8 mouse cellular contexts compared by ENCODE assay signal in genomic region chr4:131874169-131874536, GRCm38 (mm10). TPM values are rescaled to one million over a fixed set of nuclear protein-coding genes. Genes with fewer than 3 reads are reported as not detected.
DNase-seq lines count a peak whose midpoint lies in the region; ATAC-seq and TF ChIP-seq lines count a peak whose summit lies in the region.

No protein-coding gene starts in this region.

- DNase-seq in layer of hippocampus, postnatal 10 days (ENCODE audit: low spot score in 2 of 2), result peak; percentile 20 to 21
- DNase-seq in layer of hippocampus, adult 8-10 months (ENCODE audit: low spot score in 2 of 2), result no peak
- DNase-seq in midbrain, postnatal 0 days (ENCODE audit: low spot score), result no peak
- DNase-seq in cerebellum, adult 11-12 months, result no peak
- no peak for DNase-seq in thymus, postnatal 10 days (ENCODE audit: low spot score in 2 of 2)
- DNase-seq in thymus, postnatal 25 days, result no peak

- peak; percentile 22 for ATAC-seq in inflammation-experienced regulatory T-cells, adult 6 months
- no peak for ATAC-seq in midbrain, postnatal 0 days (ENCODE audit: low FRiP score)

- H3K4me3 ChIP-seq in cortical plate, adult 2 months (ENCODE audit: insufficient read depth, low read length), result peak overlapping the region; percentile 65
- H3K4me3 ChIP-seq in midbrain, postnatal 0 days (ENCODE audit: low read depth, low read length), result peak overlapping the region; percentile 99

- no peaks in the 10 kb centered on the region for H3K36me3 ChIP-seq in midbrain, postnatal 0 days (ENCODE audit: insufficient read depth, low read length)

- TF ChIP-seq CTCF in cortical plate, adult 2 months (IDR thresholded peaks at IDR 0.05; ENCODE audit: extremely low read depth, insufficient read depth, low read length), result no peak
- TF ChIP-seq CTCF in midbrain, postnatal 0 days (IDR thresholded peaks at IDR 0.05), result no peak

- peaks cover 4% of the 10 kb centered on the region; the same call in 1 of the 2 replicates for H3K4me1 ChIP-seq in cortical plate, adult 2 months (ENCODE audit: control insufficient read depth, insufficient read depth, low read length)
- H3K4me1 ChIP-seq in midbrain, postnatal 0 days (ENCODE audit: insufficient read depth, low read length), result 0 out of 2 replicates have a peak, but pooled peaks cover 6% of the 10 kb centered on the region

- 0% methylated on average over 20 of the region's 20 CpGs for WGBS in midbrain, postnatal 0 days

- H3K27ac ChIP-seq in cortical plate, adult 2 months (ENCODE audit: insufficient read depth, low read length), result peak overlapping the region; percentile 24; the same call in 1 of the 2 replicates
- peak overlapping the region; percentile 100 for H3K27ac ChIP-seq in midbrain, postnatal 0 days (ENCODE audit: low read depth, low read length)

- H3K4me2 ChIP-seq in midbrain, postnatal 0 days (ENCODE audit: low read depth, low read length, poor library complexity, severe bottlenecking), result peak overlapping the region; percentile 92

- no peaks in the 10 kb centered on the region for H3K27me3 ChIP-seq in midbrain, postnatal 0 days (ENCODE audit: insufficient read depth, low read length)

- H3K9me3 ChIP-seq in midbrain, postnatal 0 days (ENCODE audit: low read length), result no peaks in the 10 kb centered on the region

- TF ChIP-seq POLR2A in cortical plate, adult 2 months (IDR thresholded peaks at IDR 0.05; ENCODE audit: extremely low read depth, insufficient read depth, low read length), result no peak

- peak overlapping the region; percentile 100 for H3K9ac ChIP-seq in midbrain, postnatal 0 days (replicated peaks; ENCODE audit: low read length, poor library complexity, severe bottlenecking)

RNA-seq across cellular contexts. Expression of gene Srsf4, which starts 0.7 kb away (rescaled TPM):
- total RNA-seq in layer of hippocampus, postnatal 10 days (2021), result 10 to 100 TPM; 74.4 to 77.1 TPM
- 10 to 100 TPM; 62.6 to 72.1 (median 65.8) TPM for total RNA-seq in layer of hippocampus, adult 8-10 months (2022)
- 67.9 and 71.5 TPM in 2 replicates for polyA plus RNA-seq in cortical plate, adult 2 months (2012; rRNA removed)
- polyA plus RNA-seq in inflammation-experienced regulatory T-cells, adult 6 months (2017; shearing (Covaris generic)), result 10 to 100 TPM in 2 of 3 experiments, 1 to 10 TPM in 1; 9.8 to 19.5 (median 15.4) TPM
- 29.3 and 30.2 TPM in 2 replicates for total RNA-seq in midbrain, postnatal 0 days (2014; rRNA removed)
- polyA plus RNA-seq in midbrain, postnatal 0 days (2015; fragmentation: Nextera tagmentation; extraction: Ambion mirVana), result 82.6 and 86.2 TPM in 2 replicates

RNA-seq across cellular contexts. Expression of gene Mecr, which starts 30.9 kb away (rescaled TPM):
- 10 to 100 TPM; 33.8 to 38.2 TPM for total RNA-seq in layer of hippocampus, postnatal 10 days (2021)
- 10 to 100 TPM; 31.0 to 43.7 (median 37.7) TPM for total RNA-seq in layer of hippocampus, adult 8-10 months (2022)
- 45.2 and 51.4 TPM in 2 replicates for polyA plus RNA-seq in cortical plate, adult 2 months (2012; rRNA removed)
- polyA plus RNA-seq in inflammation-experienced regulatory T-cells, adult 6 months (2017; shearing (Covaris generic)), result 10 to 100 TPM; 12.9 to 28.6 (median 22.3) TPM
- total RNA-seq in midbrain, postnatal 0 days (2014; rRNA removed), result 24.5 and 28.7 TPM in 2 replicates
- polyA plus RNA-seq in midbrain, postnatal 0 days (2015; fragmentation: Nextera tagmentation; extraction: Ambion mirVana), result 30.4 and 31.7 TPM in 2 replicates

RNA-seq across cellular contexts. Expression of gene Ptpru, which starts 36.1 kb away (rescaled TPM):
- 10 to 100 TPM; 79.5 to 85.9 TPM for total RNA-seq in layer of hippocampus, postnatal 10 days (2021)
- 10 to 100 TPM; 80.2 to 91.8 (median 84.1) TPM for total RNA-seq in layer of hippocampus, adult 8-10 months (2022)
- polyA plus RNA-seq in cortical plate, adult 2 months (2012; rRNA removed), result 46.0 and 46.1 TPM in 2 replicates
- not detected for polyA plus RNA-seq in inflammation-experienced regulatory T-cells, adult 6 months (2017; shearing (Covaris generic))
- 34.2 and 37.0 TPM in 2 replicates for total RNA-seq in midbrain, postnatal 0 days (2014; rRNA removed)
- polyA plus RNA-seq in midbrain, postnatal 0 days (2015; fragmentation: Nextera tagmentation; extraction: Ambion mirVana), result 22.2 and 22.8 TPM in 2 replicates

RNA-seq across cellular contexts. Expression of gene Tmem200b, which starts 47.4 kb away (rescaled TPM):
- total RNA-seq in layer of hippocampus, postnatal 10 days (2021), result 1 to 10 TPM; 1.8 to 2.4 TPM
- 1 to 10 TPM; 2.1 to 3.8 (median 3.2) TPM for total RNA-seq in layer of hippocampus, adult 8-10 months (2022)
- 6.2 and 9.0 TPM in 2 replicates for polyA plus RNA-seq in cortical plate, adult 2 months (2012; rRNA removed)
- polyA plus RNA-seq in inflammation-experienced regulatory T-cells, adult 6 months (2017; shearing (Covaris generic)), result not detected
- total RNA-seq in midbrain, postnatal 0 days (2014; rRNA removed), result 1.0 and 4.3 TPM in 2 replicates
- polyA plus RNA-seq in midbrain, postnatal 0 days (2015; fragmentation: Nextera tagmentation; extraction: Ambion mirVana), result 0.22 and 0.28 TPM in 2 replicates

Comparison
In these comparisons a context has a peak if more than half of its experiments do, and no peak if none do; other contexts are left out.
1. DNase-seq: peak in layer of hippocampus, postnatal 10 days (2 of 2); none in layer of hippocampus, adult 8-10 months (0 of 2), midbrain, postnatal 0 days (single experiment), cerebellum, adult 11-12 months (single experiment), thymus, postnatal 10 days (0 of 2) and thymus, postnatal 25 days (single experiment).